ENCODE assay signal across 8 mouse cellular contexts in genomic region chr16:50374611-50375010, GRCm38 (mm10). TPM values are rescaled to one million over a fixed set of nuclear protein-coding genes. Genes with fewer than 3 reads are reported as not detected.
DNase-seq lines count a peak whose midpoint lies in the region; ATAC-seq and TF ChIP-seq lines count a peak whose summit lies in the region.

No protein-coding gene starts in this region.

- peak; percentile 46 for DNase-seq in gastrocnemius, adult 18-20 months (ENCODE audit: low spot score)
- no peak for DNase-seq in gastrocnemius, adult 8-10 months (ENCODE audit: low spot score in 2 of 2)
- DNase-seq in midbrain, postnatal 0 days (ENCODE audit: low spot score), result peak; percentile 39
- peak; percentile 58 for DNase-seq in lung, postnatal 10 days
- peak; percentile 59 for DNase-seq in thymus, postnatal 25 days

- H3K36me3 ChIP-seq in midbrain, postnatal 0 days (ENCODE audit: insufficient read depth, low read length), result no peaks in the 10 kb centered on the region
- H3K36me3 ChIP-seq in midbrain, embryonic 15.5 days (replicated peaks), result no peaks in the 10 kb centered on the region
- H3K36me3 ChIP-seq in midbrain, embryonic 13.5 days, result no peaks in the 10 kb centered on the region

- no peaks in the 10 kb centered on the region for H3K27me3 ChIP-seq in midbrain, postnatal 0 days (ENCODE audit: insufficient read depth, low read length)
- H3K27me3 ChIP-seq in midbrain, embryonic 15.5 days (replicated peaks), result no peaks in the 10 kb centered on the region
- no peaks in the 10 kb centered on the region for H3K27me3 ChIP-seq in midbrain, embryonic 13.5 days

- ATAC-seq in midbrain, postnatal 0 days (ENCODE audit: low FRiP score), result no peak
- no peak for ATAC-seq in midbrain, embryonic 15.5 days (replicated peaks)
- no peak for ATAC-seq in midbrain, embryonic 13.5 days

- H3K4me2 ChIP-seq in midbrain, postnatal 0 days (ENCODE audit: low read depth, low read length, poor library complexity, severe bottlenecking), result no peak overlapping the region
- H3K4me2 ChIP-seq in midbrain, embryonic 15.5 days, result no peak overlapping the region
- H3K4me2 ChIP-seq in midbrain, embryonic 13.5 days (replicated peaks), result no peak overlapping the region

- H3K4me3 ChIP-seq in midbrain, postnatal 0 days (ENCODE audit: low read depth, low read length), result no peak overlapping the region
- no peak overlapping the region for H3K4me3 ChIP-seq in midbrain, embryonic 15.5 days
- no peak overlapping the region for H3K4me3 ChIP-seq in cortical plate, adult 2 months (ENCODE audit: insufficient read depth, low read length)
- no peak overlapping the region for H3K4me3 ChIP-seq in midbrain, embryonic 13.5 days (replicated peaks)

- no peak for TF ChIP-seq POLR2A in cortical plate, adult 2 months (IDR thresholded peaks at IDR 0.05; ENCODE audit: extremely low read depth, insufficient read depth, low read length)

- H3K9ac ChIP-seq in midbrain, postnatal 0 days (replicated peaks; ENCODE audit: low read length, poor library complexity, severe bottlenecking), result no peak overlapping the region
- H3K9ac ChIP-seq in midbrain, embryonic 15.5 days, result no peak overlapping the region
- H3K9ac ChIP-seq in midbrain, embryonic 13.5 days (replicated peaks), result no peak overlapping the region

- H3K4me1 ChIP-seq in midbrain, postnatal 0 days (ENCODE audit: insufficient read depth, low read length), result no peaks in the 10 kb centered on the region
- H3K4me1 ChIP-seq in midbrain, embryonic 15.5 days, result no peaks in the 10 kb centered on the region
- H3K4me1 ChIP-seq in cortical plate, adult 2 months (ENCODE audit: control insufficient read depth, insufficient read depth, low read length), result no peaks in the 10 kb centered on the region
- H3K4me1 ChIP-seq in midbrain, embryonic 13.5 days (replicated peaks), result peaks cover 4% of the 10 kb centered on the region; the same call in 1 of the 2 replicates

- TF ChIP-seq CTCF in midbrain, postnatal 0 days (IDR thresholded peaks at IDR 0.05), result peak; percentile 64
- TF ChIP-seq CTCF in cortical plate, adult 2 months (IDR thresholded peaks at IDR 0.05; ENCODE audit: extremely low read depth, insufficient read depth, low read length), result peak; percentile 27; the same call in 1 of the 2 replicates

- 91% methylated on average over 3 of the region's 3 CpGs for WGBS in midbrain, postnatal 0 days
- 93% methylated on average over 3 of the region's 3 CpGs for WGBS in midbrain, embryonic 15.5 days
- 89% methylated on average over 3 of the region's 3 CpGs for WGBS in midbrain, embryonic 13.5 days

- H3K9me3 ChIP-seq in midbrain, postnatal 0 days (ENCODE audit: low read length), result no peaks in the 10 kb centered on the region
- H3K9me3 ChIP-seq in midbrain, embryonic 15.5 days, result no peaks in the 10 kb centered on the region
- no peaks in the 10 kb centered on the region for H3K9me3 ChIP-seq in midbrain, embryonic 13.5 days

- no peak overlapping the region for H3K27ac ChIP-seq in midbrain, postnatal 0 days (ENCODE audit: low read depth, low read length)
- no peak overlapping the region for H3K27ac ChIP-seq in midbrain, embryonic 15.5 days
- no peak overlapping the region for H3K27ac ChIP-seq in cortical plate, adult 2 months (ENCODE audit: insufficient read depth, low read length)
- no peak overlapping the region for H3K27ac ChIP-seq in midbrain, embryonic 13.5 days

RNA-seq across cellular contexts. Expression of gene Bbx, which starts 57.6 kb away (rescaled TPM):
- 1 to 10 TPM; 7.8 to 9.4 TPM for total RNA-seq in gastrocnemius, adult 18-20 months (2021)
- total RNA-seq in gastrocnemius, adult 8-10 months (2022), result 10 to 100 TPM in 1 of 4 experiments, 1 to 10 TPM in 3; 8.5 to 11.6 (median 9.0) TPM
- 8.4 and 11.8 TPM in 2 replicates for total RNA-seq in midbrain, postnatal 0 days (2014; rRNA removed)
- 8.4 and 10.7 TPM in 2 replicates for polyA plus RNA-seq in midbrain, postnatal 0 days (2015; fragmentation: Nextera tagmentation; extraction: Ambion mirVana)
- 19.0 and 19.8 TPM in 2 replicates for polyA plus RNA-seq in midbrain, embryonic 15.5 days (2015; fragmentation: Nextera tagmentation; extraction: Ambion mirVana)
- polyA plus RNA-seq in cortical plate, adult 2 months (2012; rRNA removed), result 9.9 and 10.4 TPM in 2 replicates
- polyA plus RNA-seq in midbrain, embryonic 13.5 days (2015; fragmentation: Nextera tagmentation; extraction: Ambion mirVana), result 26.3 and 27.7 TPM in 2 replicates

Comparison
In these comparisons a context has a peak if more than half of its experiments do, and no peak if none do; other contexts are left out.
1. DNase-seq: peak in gastrocnemius, adult 18-20 months (single experiment), midbrain, postnatal 0 days (single experiment), lung, postnatal 10 days (single experiment) and thymus, postnatal 25 days (single experiment); none in gastrocnemius, adult 8-10 months (0 of 2).